Mouse (Mus musculus) megakaryocyte progenitor cell, adult 5-6 weeks (primary cell): ENCODE data around the gene Foxj3. TPM values are rescaled to one million over a fixed set of nuclear protein-coding genes. Genes with fewer than 3 reads are reported as not detected.
A peak's percentile ranks its signal among the peaks of the same experiment; 100 is the strongest.

Experiments
- ATAC-seq: replicated peaks from 2 replicates; pipeline ENCODE4 v1.8.0; 2016; ENCODE audit warnings: mild to moderate bottlenecking, moderate TSS enrichment, inconsistent platforms; ENCODE audit not compliant: poor library complexity
- total RNA-seq, 2 experiments: library from RNA; stranded (forward) in 1 of 2; stranded (reverse) in 1 of 2; fragments of 157-497, 149-512 nt in 1 of 2; fragments of 200-1000 nt in 1 of 2; gene quantifications; 2 replicates each; pipeline versions ENCODE4 v1.2.3 to v1.2.4; 2015 to 2017

Foxj3 gene
- total RNA-seq, 2 experiments from 2014 or later, result 12.0 to 26.5 TPM

GRCm38 (mm10) chr4:119566322-119566835 lies 29.6 kb downstream of the Foxj3 start:
- no peak for ATAC-seq

GRCm38 (mm10) chr4:119572682-119573081 lies 35.9 kb downstream of the Foxj3 start:
- ATAC-seq, result peak; percentile 54

- no peak for ATAC-seq
Measured at GRCm38 (mm10) chr4:119574504-119574903, 37.7 kb downstream of the Foxj3 start.

- ATAC-seq, result no peak
Measured at GRCm38 (mm10) chr4:119575459-119575858, 38.7 kb downstream of the Foxj3 start.

- no peak for ATAC-seq
Measured at GRCm38 (mm10) chr4:119588037-119588436, 51.2 kb downstream of the Foxj3 start.

- ATAC-seq, result no peak
Measured at GRCm38 (mm10) chr4:119589423-119589822, 52.6 kb downstream of the Foxj3 start.

GRCm38 (mm10) chr4:119590027-119590426 lies 53.2 kb downstream of the Foxj3 start:
- ATAC-seq, result no peak

- no peak for ATAC-seq
Measured at GRCm38 (mm10) chr4:119592479-119592878, 55.7 kb downstream of the Foxj3 start.

GRCm38 (mm10) chr4:119594331-119594730 lies 57.5 kb downstream of the Foxj3 start:
- ATAC-seq, result no peak

- ATAC-seq, result no peak
Measured at GRCm38 (mm10) chr4:119599605-119600004, 62.8 kb downstream of the Foxj3 start.

- ATAC-seq, result peak; percentile 97
Measured at GRCm38 (mm10) chr4:119609488-119609887, 72.7 kb downstream of the Foxj3 start.

GRCm38 (mm10) chr4:119614078-119614477 lies 77.3 kb downstream of the Foxj3 start:
- peak; percentile 63 for ATAC-seq

GRCm38 (mm10) chr4:119614724-119615123 lies 77.9 kb downstream of the Foxj3 start:
- ATAC-seq, result no peak

GRCm38 (mm10) chr4:119626081-119626645 lies 89.4 kb downstream of the Foxj3 start:
- no peak for ATAC-seq

GRCm38 (mm10) chr4:119626876-119627275 lies 90.1 kb downstream of the Foxj3 start:
- no peak for ATAC-seq

- no peak for ATAC-seq
Measured at GRCm38 (mm10) chr4:119627317-119627716, 90.5 kb downstream of the Foxj3 start.

- peak; percentile 50; the same call in 1 of the 2 replicates for ATAC-seq
Measured at GRCm38 (mm10) chr4:119628363-119628762, 91.6 kb downstream of the Foxj3 start.

- peak; percentile 77 for ATAC-seq
Measured at GRCm38 (mm10) chr4:119631115-119631919, 94.5 kb downstream of the Foxj3 start.

GRCm38 (mm10) chr4:119632721-119633120 lies 95.9 kb downstream of the Foxj3 start:
- peak; percentile 24; the same call in 1 of the 2 replicates for ATAC-seq

GRCm38 (mm10) chr4:119633342-119633741 lies 96.5 kb downstream of the Foxj3 start:
- no peak for ATAC-seq

GRCm38 (mm10) chr4:119633948-119634347 lies 97.1 kb downstream of the Foxj3 start:
- ATAC-seq, result no peak
